Mouse (Mus musculus) midbrain, embryonic 12.5 days (tissue): ENCODE measurements around the gene Gnl3l. TPM values are rescaled to one million over a fixed set of nuclear protein-coding genes. Genes with fewer than 3 reads are reported as not detected.

Experiments
- ATAC-seq: fragments of 200-750 bp; cut with Nextera tagmentation; 2 replicates; pipeline ENCODE4 v1.8.0; 2017; ENCODE audit warnings: low read depth, moderate TSS enrichment, moderate library complexity; ENCODE audit not compliant: low FRiP score
- H3K27ac ChIP-seq: fragments of 300-500 bp; sonication (generic); replicated peaks from 2 replicates; pipeline ENCODE4 v1.5.1; 2016; ENCODE audit warnings: mild to moderate bottlenecking
- H3K27me3 ChIP-seq: fragments of 300-500 bp; sonication (generic); 2 replicates; pipeline ENCODE4 v1.6.1; 2016; ENCODE audit warnings: mild to moderate bottlenecking
- H3K36me3 ChIP-seq: fragments of 300-500 bp; sonication (generic); 2 replicates; pipeline ENCODE4 v1.6.1; 2016
- H3K4me1 ChIP-seq: fragments of 300-500 bp; sonication (generic); 2 replicates; pipeline ENCODE4 v1.6.1; 2016
- H3K4me2 ChIP-seq: fragments of 300-500 bp; sonication (generic); replicated peaks from 2 replicates; pipeline ENCODE4 v1.6.1; 2016; ENCODE audit warnings: mild to moderate bottlenecking, moderate library complexity
- H3K4me3 ChIP-seq: fragments of 300-500 bp; sonication (generic); 2 replicates; pipeline ENCODE4 v1.5.1; 2016; ENCODE audit warnings: mild to moderate bottlenecking
- H3K9ac ChIP-seq: fragments of 300-500 bp; sonication (generic); replicated peaks from 2 replicates; pipeline ENCODE4 v1.6.1; 2016; ENCODE audit warnings: mild to moderate bottlenecking, moderate library complexity
- H3K9me3 ChIP-seq: fragments of 300-500 bp; sonication (generic); 2 replicates; pipeline ENCODE4 v1.6.1; 2016; ENCODE audit warnings: mild to moderate bottlenecking
- WGBS: fragments of 180-500 bp; shearing (Covaris S2); methylation state at CpG from one replicate; pipeline ENCODE4 v1.1.7; 2016; 5-methylcytosine and 5-hydroxymethylcytosine counted together
- polyA plus RNA-seq: library from polyadenylated mRNA; unstranded; fragments of >200 nt; fragmentation: Nextera tagmentation; extraction: Ambion mirVana; gene quantifications from 2 replicates; pipeline ENCODE4 v1.2.1, GENCODE M21; 2016

Gnl3l gene
- polyA plus RNA-seq = 55.4 and 59.1 TPM in 2 replicates

GRCm38 (mm10) chrX:151016938-151017877 lies at the start of gene Gnl3l:
Gene Gnl3l (minus strand): TSS chrX:151017322.
- no peaks in the 10 kb centered on the region for H3K9me3 ChIP-seq
- peak within 1 kb of the TSS; percentile 47 for H3K4me3 ChIP-seq
- H3K27ac ChIP-seq = peak within 1 kb of the TSS; percentile 77
- H3K4me1 ChIP-seq = no peaks in the 10 kb centered on the region; the same call in none of the 2 replicates
- peak within 1 kb of the TSS; percentile 46 for H3K9ac ChIP-seq
- WGBS = 29% methylated on average over 43 of the region's 43 CpGs
- no peaks in the 10 kb centered on the region for H3K27me3 ChIP-seq
- H3K36me3 ChIP-seq = no peaks in the 10 kb centered on the region; the same call in none of the 2 replicates
- peak; percentile 98 for ATAC-seq
- H3K4me2 ChIP-seq = peak within 1 kb of the TSS; percentile 53

GRCm38 (mm10) chrX:151066071-151066666 lies 49.0 kb upstream of the Gnl3l start:
- no peaks in the 10 kb centered on the region for H3K4me1 ChIP-seq
- H3K4me2 ChIP-seq = no peak overlapping the region
- H3K4me3 ChIP-seq = no peak overlapping the region
- no peak overlapping the region for H3K27ac ChIP-seq
- H3K36me3 ChIP-seq = peaks cover 21% of the 10 kb centered on the region; the same call in 1 of the 2 replicates
- 0 out of 2 replicates have a peak, but pooled peaks cover 7% of the 10 kb centered on the region for H3K27me3 ChIP-seq
- ATAC-seq = no peak
- no peak overlapping the region for H3K9ac ChIP-seq
- no peaks in the 10 kb centered on the region for H3K9me3 ChIP-seq
- WGBS = 86% methylated on average over 7 of the region's 7 CpGs

- 0 out of 2 replicates have a peak, but pooled peaks cover under 1% of the 10 kb centered on the region for H3K36me3 ChIP-seq
- no peaks in the 10 kb centered on the region for H3K9me3 ChIP-seq
- H3K27me3 ChIP-seq = peaks cover 7% of the 10 kb centered on the region; the same call in 1 of the 2 replicates
- WGBS = 79% methylated on average over 3 of the region's 3 CpGs
- H3K4me3 ChIP-seq = no peak overlapping the region
- H3K4me1 ChIP-seq = no peaks in the 10 kb centered on the region
- H3K9ac ChIP-seq = no peak overlapping the region
- H3K4me2 ChIP-seq = no peak overlapping the region
- ATAC-seq = no peak
- H3K27ac ChIP-seq = no peak overlapping the region
These were observed 44.6 kb upstream of the Gnl3l start for GRCm38 (mm10) chrX:151061615-151062299.

- Histone ChIP-seq H3K27ac (no peak overlapping the region), H3K9ac (no peak overlapping the region), H3K27me3 (peaks cover 7% of the 10 kb centered on the region; the same call in 1 of the 2 replicates), H3K9me3 (no peaks in the 10 kb centered on the region), H3K36me3 (no peaks in the 10 kb centered on the region), H3K4me2 (no peak overlapping the region), H3K4me1 (no peaks in the 10 kb centered on the region), H3K4me3 (no peak overlapping the region)
- no peak for ATAC-seq
- 82% methylated on average over 1 of the region's 1 CpGs for WGBS
These were observed 42.2 kb upstream of the Gnl3l start for GRCm38 (mm10) chrX:151059346-151059745.

- no peak overlapping the region for H3K27ac ChIP-seq
- no peaks in the 10 kb centered on the region for H3K9me3 ChIP-seq
- no peaks in the 10 kb centered on the region for H3K4me1 ChIP-seq
- no peak overlapping the region for H3K9ac ChIP-seq
- H3K4me2 ChIP-seq = no peak overlapping the region
- H3K27me3 ChIP-seq = peaks cover 3% of the 10 kb centered on the region
- no peaks in the 10 kb centered on the region for H3K36me3 ChIP-seq
- ATAC-seq = no peak
- WGBS = 14% methylated on average over 1 of the region's 1 CpGs
- no peak overlapping the region for H3K4me3 ChIP-seq
These were observed 38.4 kb upstream of the Gnl3l start for GRCm38 (mm10) chrX:151055559-151055958.

GRCm38 (mm10) chrX:151054489-151054888 lies 37.4 kb upstream of the Gnl3l start:
- no peak overlapping the region for H3K4me3 ChIP-seq
- no peaks in the 10 kb centered on the region for H3K9me3 ChIP-seq
- H3K4me2 ChIP-seq = no peak overlapping the region
- H3K27ac ChIP-seq = no peak overlapping the region
- no peaks in the 10 kb centered on the region for H3K36me3 ChIP-seq
- H3K9ac ChIP-seq = no peak overlapping the region
- H3K27me3 ChIP-seq = peaks cover 3% of the 10 kb centered on the region
- H3K4me1 ChIP-seq = peaks cover 4% of the 10 kb centered on the region
- ATAC-seq = no peak
- 86% methylated on average over 5 of the region's 6 CpGs for WGBS

- no peaks in the 10 kb centered on the region for H3K36me3 ChIP-seq
- WGBS = 64% methylated on average over 7 of the region's 7 CpGs
- peaks cover 18% of the 10 kb centered on the region for H3K4me1 ChIP-seq
- no peaks in the 10 kb centered on the region for H3K9me3 ChIP-seq
- H3K4me2 ChIP-seq = no peak overlapping the region
- no peak overlapping the region for H3K27ac ChIP-seq
- no peak overlapping the region for H3K9ac ChIP-seq
- H3K4me3 ChIP-seq = no peak overlapping the region
- peaks cover 3% of the 10 kb centered on the region; the same call in 1 of the 2 replicates for H3K27me3 ChIP-seq
- ATAC-seq = no peak
These were observed 33.2 kb upstream of the Gnl3l start for GRCm38 (mm10) chrX:151050337-151050736.

- no peak for ATAC-seq
- Histone ChIP-seq H3K4me3 (no peak overlapping the region), H3K9ac (no peak overlapping the region; the same call in 1 of the 2 replicates), H3K4me1 (peaks cover 18% of the 10 kb centered on the region), H3K9me3 (no peaks in the 10 kb centered on the region), H3K27ac (no peak overlapping the region), H3K36me3 (no peaks in the 10 kb centered on the region), H3K4me2 (peak overlapping the region; percentile 62), H3K27me3 (peaks cover 3% of the 10 kb centered on the region; the same call in 1 of the 2 replicates)
- WGBS = 43% methylated on average over 8 of the region's 8 CpGs
These were observed 32.6 kb upstream of the Gnl3l start for GRCm38 (mm10) chrX:151049661-151050215.

- WGBS = 44% methylated on average over 43 of the region's 56 CpGs
- Histone ChIP-seq H3K36me3 (no peaks in the 10 kb centered on the region), H3K9me3 (no peaks in the 10 kb centered on the region), H3K4me1 (peaks cover 18% of the 10 kb centered on the region), H3K27ac (peak overlapping the region; percentile 93), H3K4me3 (peak overlapping the region; percentile 70), H3K4me2 (peak overlapping the region; percentile 62), H3K9ac (peak overlapping the region; percentile 80), H3K27me3 (peaks cover 6% of the 10 kb centered on the region; the same call in 1 of the 2 replicates)
- ATAC-seq = peak; percentile 52
These were observed 30.4 kb upstream of the Gnl3l start for GRCm38 (mm10) chrX:151047431-151048058.

GRCm38 (mm10) chrX:151046777-151047430 lies 29.8 kb upstream of the Gnl3l start:
- peak overlapping the region; percentile 93 for H3K27ac ChIP-seq
- WGBS = 26% methylated on average over 40 of the region's 62 CpGs
- peak; percentile 88 for ATAC-seq
- peak overlapping the region; percentile 62 for H3K4me2 ChIP-seq
- H3K4me3 ChIP-seq = peak overlapping the region; percentile 70
- H3K9me3 ChIP-seq = no peaks in the 10 kb centered on the region
- no peaks in the 10 kb centered on the region for H3K36me3 ChIP-seq
- peaks cover 18% of the 10 kb centered on the region for H3K4me1 ChIP-seq
- H3K9ac ChIP-seq = peak overlapping the region; percentile 80
- peaks cover 6% of the 10 kb centered on the region; the same call in 1 of the 2 replicates for H3K27me3 ChIP-seq
